Mouse (Mus musculus) urinary bladder, adult 18-20 months (tissue): ENCODE results near the gene Gsto1.

Experiments used
- DNase-seq, 2 experiments: peaks; one replicate each; pipeline ENCODE4 v3.0.0; 2022; ENCODE audit warnings: low spot score in 2 of 2, mixed read lengths in 2 of 2

Gsto1 gene

DNA sequence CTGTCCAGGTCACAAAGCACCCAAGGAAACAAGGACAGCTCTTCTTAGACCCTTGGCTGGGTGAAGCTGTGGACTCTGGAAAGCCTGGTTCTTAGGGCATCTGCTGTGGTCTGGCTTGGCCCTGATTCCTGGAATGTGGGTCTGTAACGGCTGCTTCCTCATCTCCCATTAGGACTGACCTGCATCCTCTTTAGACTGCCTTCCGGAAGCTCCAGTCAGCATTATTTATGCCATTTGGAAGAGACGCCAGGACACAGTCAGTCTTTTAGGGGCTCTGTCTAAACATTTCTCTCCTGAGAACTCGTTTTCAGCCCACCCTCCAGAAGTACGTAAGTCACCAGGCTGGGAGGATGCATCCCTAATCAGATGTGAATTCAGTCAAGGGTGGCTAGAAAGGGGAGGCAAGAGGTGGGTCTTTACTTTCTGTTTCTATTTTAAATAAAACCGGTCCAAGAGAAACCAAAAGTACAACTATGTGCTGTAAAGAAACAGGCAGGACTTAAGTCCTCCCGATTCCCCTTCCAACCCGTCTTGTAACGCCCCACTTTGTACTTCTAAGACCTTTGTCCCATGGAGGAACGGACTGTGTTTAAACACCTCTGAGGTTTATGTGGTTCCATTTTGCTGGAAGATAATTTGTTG is 35.8 kb downstream of the Gsto1 start:
- no peak for DNase-seq

DNA sequence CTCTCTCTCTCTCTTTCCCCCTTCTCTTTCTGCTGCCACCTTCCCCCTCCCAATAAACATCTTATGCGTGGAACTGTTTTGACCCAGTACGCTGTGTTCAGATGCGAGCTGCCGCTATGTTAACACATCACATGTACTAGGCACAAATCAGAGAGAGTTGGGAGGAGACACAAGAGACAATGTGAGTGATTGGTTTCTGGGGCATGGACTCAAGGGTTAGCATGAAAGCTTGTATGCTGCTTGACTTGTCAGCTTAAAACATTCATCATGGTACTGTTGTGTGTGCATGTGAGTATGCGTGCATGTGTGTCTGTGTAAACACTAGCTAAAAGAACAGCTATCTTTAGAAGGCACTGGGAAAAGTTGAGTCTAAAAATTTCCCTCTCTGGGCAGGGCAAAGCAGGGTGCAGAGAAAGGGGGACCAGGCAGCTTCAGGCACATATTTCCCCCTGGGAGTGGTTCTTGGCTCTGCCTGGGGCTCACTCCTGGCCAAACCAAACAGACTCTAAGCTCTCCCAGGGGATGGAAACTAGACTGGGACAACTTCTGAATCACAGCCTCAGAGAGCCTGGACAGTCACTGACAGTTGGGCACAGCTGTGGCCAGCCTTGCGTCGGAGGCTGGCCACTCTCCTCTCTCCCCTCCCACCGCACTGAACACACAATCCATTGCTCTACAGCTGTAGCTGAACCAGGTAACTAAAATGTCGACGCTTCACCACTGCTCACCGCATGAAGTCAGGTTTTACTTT is 37.0 kb downstream of the Gsto1 start:
- DNase-seq, result no peak

DNA sequence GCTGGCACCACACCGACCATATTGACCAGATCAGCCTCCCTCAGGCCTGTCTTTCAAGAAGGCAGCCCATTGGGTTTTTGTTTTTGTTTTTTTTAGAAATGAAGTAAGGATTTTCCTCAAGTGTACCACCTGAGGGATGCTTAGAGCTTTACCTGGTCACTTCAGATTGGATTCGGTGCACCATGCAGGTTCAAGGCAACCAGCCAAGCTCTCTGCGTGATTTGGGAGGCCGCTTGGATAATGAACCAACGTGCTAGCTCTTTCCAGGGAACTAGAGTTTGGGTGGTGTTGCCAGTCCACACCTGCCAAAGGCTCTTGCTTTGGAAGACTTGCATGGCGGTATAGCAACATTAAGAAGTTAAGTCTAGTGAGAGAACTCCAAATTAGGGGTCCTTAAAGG is 38.3 kb downstream of the Gsto1 start:
- no peak for DNase-seq

DNA sequence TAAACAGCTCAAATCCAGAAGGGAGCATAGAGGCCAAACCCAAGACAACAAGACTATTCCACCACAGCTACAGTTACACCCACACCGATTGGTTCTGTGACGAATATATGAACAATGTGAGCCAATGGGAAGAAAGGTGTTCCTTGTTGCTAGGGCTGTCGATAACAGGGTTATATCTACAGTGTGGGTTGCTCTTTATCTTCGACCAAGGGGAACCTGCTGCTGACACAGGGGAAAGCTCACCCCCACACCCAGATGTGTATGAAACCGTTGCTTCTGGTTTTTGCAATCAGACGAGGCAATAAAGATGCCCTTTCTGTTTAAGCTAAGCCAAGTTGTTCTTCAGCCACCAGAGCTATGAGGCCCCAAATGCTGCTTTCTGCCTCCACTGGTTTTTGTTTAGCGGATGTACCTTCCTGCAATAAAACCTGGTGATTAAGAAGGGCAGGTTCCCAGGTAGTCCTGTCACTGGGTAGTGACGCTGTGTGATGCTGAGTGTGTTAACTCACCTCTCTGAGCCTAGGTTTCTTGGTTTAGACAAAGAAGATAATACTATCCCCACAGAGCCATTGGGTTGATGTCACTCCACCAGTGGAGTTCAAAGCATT is 43.8 kb downstream of the Gsto1 start:
- DNase-seq, result no peak

DNA sequence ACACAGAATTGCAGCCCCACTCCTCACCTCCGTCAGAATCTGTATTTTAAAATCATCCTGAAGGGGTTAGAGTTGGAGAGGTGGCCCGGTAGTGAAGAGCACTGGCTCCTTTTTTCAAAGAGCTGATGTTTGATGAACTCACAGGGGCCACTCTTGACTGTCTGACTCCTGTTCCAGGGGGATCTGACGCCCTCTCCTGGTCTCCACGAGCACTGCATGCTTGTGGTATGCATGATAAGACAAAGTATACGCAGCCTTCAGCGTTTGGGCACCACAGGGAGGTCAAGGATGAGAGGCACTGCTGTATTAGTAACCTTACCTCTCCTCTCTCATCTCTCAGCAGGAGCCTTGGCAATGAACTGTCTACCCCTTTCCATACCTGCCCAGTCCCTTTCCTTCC is 45.2 kb downstream of the Gsto1 start:
- DNase-seq, result no peak

DNA sequence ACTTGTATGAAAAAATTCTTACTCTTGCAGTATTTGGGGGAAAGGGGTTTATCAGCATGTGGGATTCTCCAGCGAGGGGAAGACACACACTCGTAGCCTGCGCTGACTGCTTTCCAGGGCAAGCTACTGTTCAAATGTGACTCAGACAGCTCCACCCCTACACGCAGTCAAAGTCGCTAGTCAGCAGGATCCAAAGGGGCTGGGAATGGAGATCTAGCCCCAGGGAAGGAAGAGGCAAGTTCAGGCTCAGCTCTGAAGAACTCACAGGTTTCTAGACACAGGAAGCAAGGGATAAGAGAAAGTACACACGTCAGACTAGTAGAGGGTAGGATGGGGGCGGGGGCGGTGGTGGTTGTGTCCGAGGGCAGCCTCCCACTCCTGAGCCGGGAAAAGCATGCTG is 45.8 kb downstream of the Gsto1 start:
- no peak for DNase-seq

DNA sequence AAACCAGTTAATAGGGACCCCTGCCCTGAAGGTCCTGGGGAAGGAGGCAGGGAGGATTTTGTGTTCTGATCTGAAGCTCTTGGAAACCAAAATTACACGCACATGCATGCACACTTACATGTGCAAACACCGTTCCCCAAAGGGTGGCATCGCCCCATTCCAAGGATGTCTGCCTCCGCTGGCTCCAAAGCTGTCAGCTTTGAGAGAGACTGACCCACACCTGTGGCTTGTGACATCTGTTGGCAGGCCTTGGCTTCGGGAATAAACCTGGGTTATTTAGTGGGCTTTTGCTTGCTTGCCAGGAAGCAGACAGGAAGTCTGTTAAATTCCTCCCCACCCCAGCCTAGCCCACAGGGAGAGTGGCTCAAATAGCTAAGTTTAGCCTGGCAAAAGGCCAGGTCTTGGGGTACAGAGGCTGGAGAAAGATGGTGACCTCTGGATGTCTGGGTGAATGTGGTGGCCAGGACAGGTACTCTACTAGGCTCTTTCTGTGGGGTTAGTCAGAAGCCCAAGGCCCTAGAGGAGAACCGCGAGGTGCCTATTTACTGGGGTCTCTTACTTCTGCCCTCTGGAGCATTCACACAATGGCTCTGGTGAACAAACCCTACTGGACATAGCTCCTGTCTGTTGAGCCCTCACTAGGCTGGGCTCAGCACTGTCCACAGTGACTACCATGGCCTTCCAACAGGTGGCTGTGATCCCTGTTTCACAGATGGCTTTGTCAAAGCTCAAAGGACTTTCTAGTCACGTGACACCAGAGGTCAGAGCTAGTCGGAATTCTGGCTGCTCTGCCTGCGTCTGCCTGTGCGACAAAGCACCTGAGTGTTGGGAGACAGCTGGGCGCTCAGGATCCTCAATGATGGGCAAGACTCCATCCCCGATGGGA is 47.8 kb downstream of the Gsto1 start:
- DNase-seq, result no peak

DNA sequence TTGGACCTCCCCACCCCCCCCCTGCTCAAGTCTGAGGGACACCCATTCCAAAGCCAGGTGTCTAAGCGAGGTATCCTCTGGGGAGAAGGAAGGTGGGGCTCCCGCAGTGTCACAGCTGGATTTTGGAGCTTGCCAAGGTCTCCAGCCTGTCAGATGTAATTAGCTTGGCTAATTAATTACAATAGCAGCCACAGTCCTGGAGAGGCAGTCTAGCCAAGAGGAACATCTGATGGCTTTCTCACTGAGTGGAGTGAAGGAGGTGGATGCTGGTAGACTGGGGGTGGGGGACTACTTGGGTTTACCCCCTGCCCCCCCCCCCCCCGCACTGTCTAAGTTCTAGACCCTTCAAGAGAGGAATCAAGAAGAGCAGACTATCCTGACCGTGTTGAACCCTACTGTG is 48.9 kb downstream of the Gsto1 start:
- DNase-seq, result no peak

DNA sequence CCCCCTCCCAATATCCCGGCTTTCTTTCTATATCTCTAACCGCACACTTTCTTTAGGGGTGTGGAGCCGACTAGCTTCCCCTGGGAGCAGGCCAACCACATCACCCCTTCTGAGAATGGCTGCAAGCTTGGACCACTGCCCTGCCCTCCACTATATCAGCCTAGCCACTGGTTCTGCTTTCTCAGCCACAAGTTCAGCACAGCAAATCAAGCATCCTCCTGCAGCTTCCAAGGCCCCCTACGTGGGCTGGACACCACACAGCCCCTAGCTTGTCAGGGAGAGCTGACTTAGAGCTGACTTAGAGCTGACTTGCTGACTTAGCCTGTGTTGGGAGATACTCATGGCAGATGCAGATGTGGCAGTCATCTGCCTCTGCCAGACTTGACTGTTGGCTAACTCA is 50.3 kb downstream of the Gsto1 start:
- no peak for DNase-seq

DNA sequence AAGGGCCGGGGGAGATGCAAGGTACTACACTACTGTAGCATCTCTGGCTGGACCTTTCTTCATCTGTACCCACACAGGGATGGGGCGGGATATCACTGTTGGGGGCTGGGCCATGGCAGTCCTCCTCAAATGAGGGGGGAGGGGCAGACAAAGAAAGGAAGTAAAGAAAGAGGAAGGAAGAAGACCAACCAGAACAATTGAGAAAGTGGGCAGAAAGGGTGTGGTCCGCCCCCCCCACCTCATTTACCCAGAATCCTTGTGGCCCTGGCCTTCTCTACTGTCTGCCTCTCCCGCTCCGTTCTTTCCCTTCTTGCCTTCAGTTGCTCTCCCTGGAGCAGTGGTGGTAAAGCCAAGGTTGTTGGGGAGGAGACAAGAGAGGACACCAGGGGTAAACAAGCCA is 50.8 kb downstream of the Gsto1 start:
- no peak for DNase-seq

DNA sequence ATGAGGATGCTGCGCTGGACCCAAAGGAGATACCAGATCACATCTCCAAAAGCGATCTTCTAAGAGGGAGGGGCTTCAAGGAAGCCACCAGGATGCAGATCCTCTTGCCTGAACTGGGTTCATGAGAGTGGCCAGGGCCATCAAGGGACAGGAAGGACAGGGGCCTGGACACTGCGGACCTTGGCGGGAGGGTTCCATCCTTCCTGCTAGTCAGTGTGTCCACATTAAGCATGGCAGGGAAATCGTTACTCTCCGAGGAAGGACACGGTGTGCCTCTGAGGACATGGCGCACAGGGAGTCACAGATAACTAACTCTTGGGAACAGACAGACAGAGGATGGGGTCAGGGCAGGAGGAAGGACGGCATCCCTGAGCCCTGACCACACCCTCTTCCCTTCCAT is 52.8 kb downstream of the Gsto1 start:
- no peak for DNase-seq

DNA sequence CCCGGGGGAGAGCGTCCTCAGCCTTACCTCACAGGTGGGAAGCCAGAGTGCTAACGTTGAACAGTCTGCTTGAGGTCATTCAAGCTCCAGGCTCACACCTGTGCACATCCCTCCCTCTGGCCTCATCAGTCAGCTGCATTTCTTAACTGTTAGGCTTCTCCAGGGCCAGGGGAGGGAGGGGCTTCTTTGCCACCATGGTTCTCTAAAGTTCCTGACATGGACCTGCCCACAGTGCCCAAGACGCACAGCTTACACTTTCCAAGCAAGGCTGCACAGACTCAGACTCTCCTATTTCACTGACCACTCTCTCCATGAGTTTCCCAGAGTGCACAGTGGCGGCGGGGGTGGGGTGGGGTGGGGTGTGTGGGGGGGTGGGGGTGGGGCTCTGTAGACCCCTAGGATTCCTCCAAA is 54.2 kb downstream of the Gsto1 start:
- DNase-seq, result no peak

DNA sequence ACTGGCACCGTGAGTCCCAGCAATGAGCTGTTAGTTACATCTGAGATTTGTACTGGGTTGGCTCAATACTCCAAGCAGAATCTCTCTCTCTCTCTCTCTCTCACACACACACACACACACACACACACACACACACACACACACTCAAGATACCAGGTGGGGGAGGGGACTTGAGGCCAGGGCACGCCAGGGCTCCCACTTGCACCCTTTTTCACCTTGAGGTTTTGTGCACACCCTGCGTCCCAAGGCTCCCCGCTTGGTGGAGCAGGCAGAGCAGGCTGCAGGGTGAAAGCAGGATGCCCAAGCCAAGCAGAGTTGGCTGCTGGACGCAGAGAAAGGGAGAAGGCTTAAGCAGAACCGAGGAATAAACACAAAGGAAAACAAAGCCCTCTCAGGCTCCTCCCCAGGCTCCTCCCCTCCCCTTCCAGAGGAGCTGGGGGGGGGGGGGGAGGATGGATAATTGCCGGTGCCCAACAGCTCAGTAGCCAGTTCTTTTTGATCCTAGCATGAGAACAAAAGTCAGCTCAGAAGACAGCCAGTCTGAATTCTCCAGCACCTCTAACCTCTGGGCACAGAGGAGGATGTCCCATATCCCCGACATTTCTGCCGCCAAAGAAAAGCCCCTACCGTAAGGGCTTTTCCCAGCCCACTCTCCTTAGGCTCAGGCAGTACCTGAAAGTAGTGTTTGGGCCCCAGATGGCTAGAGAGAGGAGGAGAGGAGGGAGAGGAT is 54.8 kb downstream of the Gsto1 start:
- DNase-seq, result no peak

DNA sequence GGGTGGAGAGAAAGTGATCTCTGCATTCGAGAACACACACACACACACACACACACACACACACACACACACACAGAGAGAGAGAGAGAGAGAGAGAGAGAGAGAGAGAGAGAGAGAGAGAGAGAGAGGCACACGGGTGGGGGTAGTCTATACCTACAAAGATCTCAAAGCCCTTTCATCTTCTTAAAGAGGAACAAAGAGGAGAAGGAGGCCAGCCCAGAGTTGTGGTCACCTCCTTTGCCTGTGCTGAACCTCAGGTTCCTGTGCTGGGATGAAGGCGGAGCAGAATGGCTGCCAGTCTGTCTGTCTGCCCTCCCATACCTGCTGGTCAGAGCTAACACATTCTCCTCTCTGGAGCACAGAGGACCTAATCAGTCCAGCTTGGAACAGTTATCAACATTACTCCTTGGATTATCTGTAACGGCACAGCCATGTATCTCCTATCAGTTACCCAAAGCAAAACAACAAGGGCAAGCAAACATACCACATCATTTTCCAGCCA is 55.4 kb downstream of the Gsto1 start:
- no peak for DNase-seq

DNA sequence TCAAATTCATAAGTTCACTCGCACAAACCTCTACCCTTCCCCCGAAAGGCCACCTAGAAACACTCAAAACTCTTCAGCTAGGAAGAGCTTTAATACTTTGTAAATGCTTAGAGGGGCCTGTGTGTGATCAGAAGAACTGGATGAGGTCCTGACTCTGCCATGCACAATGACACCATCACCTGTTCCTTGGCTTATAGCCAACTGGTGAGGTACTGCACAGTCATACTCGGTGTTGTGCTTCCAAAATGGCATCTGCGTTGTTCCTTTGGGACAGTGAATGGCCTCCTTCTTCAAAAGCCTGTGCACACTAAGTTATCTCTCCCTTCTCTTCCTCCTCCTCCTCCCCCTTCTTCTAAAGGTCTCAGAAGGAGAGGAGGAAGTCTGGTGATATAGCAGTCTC is 56.0 kb downstream of the Gsto1 start:
- no peak for DNase-seq

DNA sequence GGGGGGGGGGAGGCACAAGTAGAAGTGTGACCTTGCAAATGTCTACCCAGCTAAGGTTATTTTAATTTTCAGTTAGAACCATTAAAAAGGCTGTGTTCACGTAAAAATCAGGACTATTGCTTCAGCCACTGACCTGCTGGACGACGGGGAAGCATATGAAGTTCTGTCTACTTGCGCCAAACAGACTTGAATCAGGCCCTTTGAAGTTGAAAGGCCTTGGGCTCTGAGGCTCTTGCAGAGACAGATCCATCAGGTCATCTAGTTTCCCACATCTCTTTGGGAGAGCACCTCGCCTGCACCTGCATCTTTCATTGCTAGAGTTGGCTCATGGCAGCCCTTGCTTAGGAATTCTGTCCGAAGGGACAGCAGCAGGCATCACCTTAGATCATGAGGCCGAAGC is 58.6 kb downstream of the Gsto1 start:
- no peak for DNase-seq

DNA sequence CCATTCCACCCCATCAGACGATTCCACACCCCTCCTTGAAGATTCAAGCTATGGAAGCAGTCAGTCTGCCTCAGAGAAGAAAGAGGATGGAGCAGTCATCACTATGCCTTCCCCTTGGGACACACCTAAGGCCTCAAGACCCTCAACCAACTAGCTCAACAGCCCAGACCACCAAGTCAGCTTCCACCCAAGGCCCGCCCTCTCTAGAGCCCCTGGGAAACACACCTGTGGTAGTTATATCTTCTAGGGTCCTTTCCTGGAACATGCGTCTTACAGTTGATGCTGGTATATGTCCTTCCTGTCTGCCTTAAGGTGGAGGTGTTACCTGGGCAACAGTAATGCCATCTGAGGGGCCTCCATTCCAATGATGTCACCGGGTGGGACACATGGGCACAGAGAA is 59.4 kb downstream of the Gsto1 start:
- DNase-seq, result no peak
